ENCODE assay signal across 23 mouse cellular contexts in genomic region chr7:130141088-130141873, GRCm38 (mm10).
DNase-seq lines count a peak whose midpoint lies in the region; ATAC-seq lines count a peak whose summit lies in the region.
"Had no signal": no experiment of that assay in that cellular context is flagged by ENCODE, and none has a peak within 500 bp of the region (broad histone marks: within the 10 kb centered on the region; RNA-seq: fewer than 3 reads in every experiment).

No protein-coding gene starts in this region.

- H3K4me3 ChIP-seq in heart, embryonic 13.5 days = no peak overlapping the region
- no peak overlapping the region for H3K4me3 ChIP-seq in kidney, embryonic 15.5 days (replicated peaks)
- no peak overlapping the region for H3K4me3 ChIP-seq in liver, embryonic 12.5 days
- H3K4me3 ChIP-seq: embryonic facial prominence, embryonic 10.5 days; midbrain, embryonic 12.5 days had no signal

- H3K4me2 ChIP-seq in heart, embryonic 13.5 days = no peak overlapping the region; the same call in 1 of the 2 replicates
- H3K4me2 ChIP-seq in kidney, embryonic 15.5 days = no peak overlapping the region
- H3K4me2 ChIP-seq in liver, embryonic 12.5 days = no peak overlapping the region
- H3K4me2 ChIP-seq: midbrain, embryonic 12.5 days had no signal

- H3K4me1 ChIP-seq in heart, embryonic 13.5 days = peaks cover 41% of the 10 kb centered on the region
- peaks cover 13% of the 10 kb centered on the region for H3K4me1 ChIP-seq in kidney, embryonic 15.5 days
- H3K4me1 ChIP-seq in liver, embryonic 12.5 days = peaks cover 8% of the 10 kb centered on the region; the same call in 1 of the 2 replicates
- H3K4me1 ChIP-seq: midbrain, embryonic 12.5 days had no signal

- H3K27me3 ChIP-seq in heart, embryonic 13.5 days (replicated peaks) = no peaks in the 10 kb centered on the region
- no peaks in the 10 kb centered on the region for H3K27me3 ChIP-seq in kidney, embryonic 15.5 days
- H3K27me3 ChIP-seq in liver, embryonic 12.5 days (replicated peaks) = no peaks in the 10 kb centered on the region

- H3K9me3 ChIP-seq in heart, embryonic 13.5 days = no peaks in the 10 kb centered on the region
- no peaks in the 10 kb centered on the region for H3K9me3 ChIP-seq in kidney, embryonic 15.5 days (replicated peaks)
- no peaks in the 10 kb centered on the region for H3K9me3 ChIP-seq in liver, embryonic 12.5 days (replicated peaks)
- H3K9me3 ChIP-seq: embryonic facial prominence, embryonic 10.5 days; midbrain, embryonic 12.5 days had no signal

- intact Hi-C loops in heart, postnatal 10 days (cut with DNase I) = no loop called here

- peak overlapping the region; percentile 84 for H3K27ac ChIP-seq in heart, embryonic 13.5 days (replicated peaks)
- H3K27ac ChIP-seq in kidney, embryonic 15.5 days = 0 out of 2 replicates have a peak overlapping the region, but pooled peaks have one; percentile 33
- H3K27ac ChIP-seq in liver, embryonic 12.5 days = no peak overlapping the region
- H3K27ac ChIP-seq: embryonic facial prominence, embryonic 10.5 days; hindbrain, postnatal 0 days; midbrain, embryonic 12.5 days had no signal

- 14% methylated on average over 3 of the region's 3 CpGs for WGBS in heart, embryonic 13.5 days
- 82% methylated on average over 3 of the region's 3 CpGs for WGBS in kidney, embryonic 15.5 days
- 17% methylated on average over 3 of the region's 3 CpGs for WGBS in liver, embryonic 12.5 days (ENCODE audit: insufficient replicate concordance)

- DNase-seq in heart, adult 18-20 months = no peak
- no peak for DNase-seq in kidney, postnatal 14 days
- peak; percentile 41 for DNase-seq in NIH3T3 (ENCODE audit: low read depth)
- peak; percentile 19 to 22 for DNase-seq in heart, postnatal 10 days
- DNase-seq: adrenal gland, adult 2 months; B cell, adult 2 months; cerebellum, adult 11-12 months; cerebellum, postnatal 10 days; gastrocnemius, postnatal 14 days; kidney, adult 2 months; kidney, postnatal 10 days; liver, postnatal 0 days; lung, postnatal 10 days; thymus, adult 18-20 months; thymus, postnatal 36 days had no signal

- ATAC-seq in heart, embryonic 13.5 days (ENCODE audit: extremely low read depth, insufficient number of reproducible peaks, low FRiP score, low TSS enrichment) = peak; percentile 62; the same call in 1 of the 2 replicates
- no peak for ATAC-seq in kidney, embryonic 15.5 days (replicated peaks; ENCODE audit: low FRiP score)
- no peak for ATAC-seq in liver, embryonic 12.5 days
- ATAC-seq: forebrain, embryonic 16.5 days; hindbrain, postnatal 0 days; liver, postnatal 0 days had no signal

- peak overlapping the region; percentile 28; the same call in 1 of the 2 replicates for H3K9ac ChIP-seq in heart, embryonic 13.5 days
- H3K9ac ChIP-seq in kidney, embryonic 15.5 days = no peak overlapping the region
- H3K9ac ChIP-seq in liver, embryonic 12.5 days = no peak overlapping the region
- H3K9ac ChIP-seq: liver, postnatal 0 days; midbrain, embryonic 12.5 days had no signal

- H3K36me3 ChIP-seq in heart, embryonic 13.5 days = no peaks in the 10 kb centered on the region
- no peaks in the 10 kb centered on the region for H3K36me3 ChIP-seq in kidney, embryonic 15.5 days
- no peaks in the 10 kb centered on the region for H3K36me3 ChIP-seq in liver, embryonic 12.5 days
- H3K36me3 ChIP-seq: embryonic facial prominence, embryonic 10.5 days; G1E; midbrain, embryonic 12.5 days had no signal

Comparison
In these comparisons a context has a peak if more than half of its experiments do, and no peak if none do; other contexts are left out.
1. DNase-seq: peak in NIH3T3 (single experiment) and heart, postnatal 10 days (2 of 2); none in heart, adult 18-20 months (0 of 2) and kidney, postnatal 14 days (single experiment).